Mouse (Mus musculus) embryonic facial prominence, embryonic 13.5 days (tissue): ENCODE measurements around the gene Gm6096. TPM values are rescaled to one million over a fixed set of nuclear protein-coding genes. Genes with fewer than 3 reads are reported as not detected.
"Not testable (repeated sequence)": the region's sequence is repeated elsewhere in the genome, so short reads cannot be mapped to it uniquely, and the experiment has no call there.

Experiments used
- ATAC-seq: fragments of 200-750 bp; cut with Nextera tagmentation; 2 replicates; pipeline ENCODE4 v1.8.0; 2017; ENCODE audit warnings: low read depth; ENCODE audit not compliant: insufficient number of reproducible peaks, insufficient read depth, low FRiP score, low TSS enrichment
- H3K27ac ChIP-seq: fragments of 300-500 bp; sonication (generic); 2 replicates; pipeline ENCODE4 v1.5.1; 2015; ENCODE audit warnings: moderate library complexity, mild to moderate bottlenecking, inconsistent platforms
- H3K27me3 ChIP-seq: fragments of 300-500 bp; sonication (generic); 2 replicates; pipeline ENCODE4 v1.6.1; 2015; ENCODE audit warnings: mild to moderate bottlenecking, inconsistent platforms
- H3K36me3 ChIP-seq: fragments of 300-500 bp; sonication (generic); 2 replicates; pipeline ENCODE4 v1.6.1; 2015; ENCODE audit warnings: mild to moderate bottlenecking, inconsistent platforms
- H3K4me1 ChIP-seq: fragments of 300-500 bp; sonication (generic); 2 replicates; pipeline ENCODE4 v1.6.1; 2015; ENCODE audit warnings: inconsistent platforms
- H3K4me2 ChIP-seq: fragments of 300-500 bp; sonication (generic); 2 replicates; pipeline ENCODE4 v1.6.1; 2015; ENCODE audit warnings: moderate library complexity, mild to moderate bottlenecking, inconsistent platforms
- H3K4me3 ChIP-seq: fragments of 300-500 bp; sonication (generic); 2 replicates; pipeline ENCODE4 v1.5.1; 2015; ENCODE audit warnings: mild to moderate bottlenecking, inconsistent platforms
- H3K9ac ChIP-seq: fragments of 300-500 bp; sonication (generic); 2 replicates; pipeline ENCODE4 v1.6.1; 2015; ENCODE audit warnings: mild to moderate bottlenecking, inconsistent platforms
- H3K9me3 ChIP-seq: fragments of 300-500 bp; sonication (generic); 2 replicates; pipeline ENCODE4 v1.6.1; 2016; ENCODE audit warnings: inconsistent platforms
- WGBS: fragments of 180-500 bp; shearing (Covaris S2); methylation state at CpG from one replicate; pipeline ENCODE4 v1.1.7; 2015; ENCODE audit warnings: mixed read lengths; 5-methylcytosine and 5-hydroxymethylcytosine counted together
- polyA plus RNA-seq: library from polyadenylated mRNA; unstranded; fragments of >200 nt; fragmentation: Nextera tagmentation; extraction: Ambion mirVana; gene quantifications from 2 replicates; pipeline ENCODE4 v1.2.1, GENCODE M21; 2015

Gene Gm6096
- not detected in 2 replicates for polyA plus RNA-seq

DNA sequence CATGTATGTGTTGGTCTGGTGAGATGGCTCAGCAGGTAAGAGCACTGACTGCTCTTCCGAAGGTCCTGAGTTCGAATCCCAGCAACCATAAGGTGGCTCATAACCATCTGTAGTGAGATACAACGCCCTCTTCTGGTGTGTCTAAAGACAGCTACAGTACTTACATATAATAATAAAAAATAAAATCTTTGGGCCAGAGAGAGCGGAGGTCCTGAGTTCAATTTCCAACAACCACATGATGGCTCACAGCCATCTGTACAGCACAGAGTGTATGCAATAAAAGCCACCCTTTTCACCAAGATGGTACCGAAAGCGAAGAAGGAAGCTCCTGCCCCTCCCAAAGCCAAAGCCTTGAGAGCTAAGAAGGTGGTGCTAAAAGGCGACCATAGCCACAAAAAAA is at the start of gene Gm6096:
TSS of gene Gm6096 (plus strand) at position 301 of the 400 bp plus-strand sequence.
- no peak within 1 kb of the TSS for H3K4me3 ChIP-seq
- no peak within 1 kb of the TSS for H3K4me2 ChIP-seq
- H3K9me3 ChIP-seq, result no peaks in the 10 kb centered on the region
- peaks cover 42% of the 10 kb centered on the region for H3K36me3 ChIP-seq
- no peak within 1 kb of the TSS for H3K27ac ChIP-seq
- no peaks in the 10 kb centered on the region for H3K27me3 ChIP-seq
- WGBS, result 94% methylated on average over 7 of the region's 7 CpGs
- ATAC-seq, result no peak
- no peak within 1 kb of the TSS for H3K9ac ChIP-seq
- H3K4me1 ChIP-seq, result 0 out of 2 replicates have a peak, but pooled peaks cover 4% of the 10 kb centered on the region

DNA sequence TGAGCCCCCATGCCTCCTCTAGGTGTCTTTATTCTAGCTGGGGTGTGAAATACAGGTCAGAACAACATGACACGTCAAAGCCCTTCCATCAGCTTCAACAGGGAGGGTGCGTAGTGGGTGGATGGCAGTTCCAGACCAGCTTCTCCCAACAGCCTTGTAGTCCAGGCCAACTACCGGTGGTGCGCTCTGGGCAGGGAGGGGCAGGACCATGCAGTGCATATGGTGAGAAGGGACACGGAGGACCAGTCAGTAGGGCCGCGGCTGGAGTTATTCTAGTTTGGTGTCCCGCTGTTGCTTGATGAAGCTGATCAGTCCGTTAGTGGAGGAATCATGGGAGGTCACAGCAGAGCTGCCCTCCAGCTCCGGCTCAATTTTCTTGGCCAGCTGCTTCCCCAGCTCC is 48.7 kb upstream of the Gm6096 start:
- 93% methylated on average over 10 of the region's 10 CpGs for WGBS

GRCm38 (mm10) chr7:34206331-34206730 is 44.5 kb upstream of the Gm6096 start:
- no peak overlapping the region for H3K4me3 ChIP-seq
- H3K9ac ChIP-seq, result no peak overlapping the region
- H3K9me3 ChIP-seq, result no peaks in the 10 kb centered on the region
- peaks cover 100% of the 10 kb centered on the region for H3K36me3 ChIP-seq
- no peak overlapping the region for H3K27ac ChIP-seq
- H3K4me2 ChIP-seq, result no peak overlapping the region
- H3K27me3 ChIP-seq, result no peaks in the 10 kb centered on the region
- no peaks in the 10 kb centered on the region for H3K4me1 ChIP-seq
- whole genome bisulfite sequencing, result 91% methylated on average over 6 of the region's 6 CpGs
- ATAC-seq, result no peak

More for the DNA sequence above, 48.7 kb upstream of the Gm6096 start:
- not testable (repeated sequence) for H3K27me3 ChIP-seq, H3K27ac ChIP-seq, H3K9me3 ChIP-seq, H3K4me3 ChIP-seq, H3K4me1 ChIP-seq, H3K9ac ChIP-seq, H3K4me2 ChIP-seq, ATAC-seq
- peaks cover 69% of the 10 kb centered on the region for H3K36me3 ChIP-seq

- WGBS, result 88% methylated on average over 9 of the region's 9 CpGs
- no peak overlapping the region for H3K9ac ChIP-seq
- ATAC-seq, result no peak
- no peaks in the 10 kb centered on the region for H3K27me3 ChIP-seq
- no peak overlapping the region for H3K4me3 ChIP-seq
- no peaks in the 10 kb centered on the region for H3K9me3 ChIP-seq
- peaks cover 100% of the 10 kb centered on the region for H3K36me3 ChIP-seq
- no peak overlapping the region for H3K27ac ChIP-seq
- H3K4me2 ChIP-seq, result no peak overlapping the region
- no peaks in the 10 kb centered on the region for H3K4me1 ChIP-seq
These were observed 42.7 kb upstream of the Gm6096 start for GRCm38 (mm10) chr7:34208027-34208745.

DNA sequence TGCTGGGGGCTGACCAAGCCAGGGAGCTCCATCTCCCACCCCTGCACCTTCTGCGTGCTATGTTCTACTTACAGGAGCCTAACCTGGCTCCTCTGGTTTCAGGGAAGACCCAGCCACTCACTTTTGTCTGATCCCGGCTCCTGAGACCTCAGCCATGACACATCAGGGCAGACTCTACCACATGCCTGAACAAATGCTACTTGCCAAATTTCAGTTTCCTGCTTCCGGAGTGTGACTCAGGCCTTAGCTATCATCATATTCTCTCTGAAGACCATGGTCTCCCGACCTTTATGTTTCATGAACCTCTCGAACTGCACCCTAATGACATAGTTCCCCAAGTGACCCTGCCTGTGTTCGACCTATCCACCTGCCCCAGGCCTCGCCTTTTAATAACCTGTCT is 37.6 kb upstream of the Gm6096 start:
- Histone ChIP-seq H3K9ac (no peak overlapping the region), H3K36me3 (peaks cover 99% of the 10 kb centered on the region), H3K9me3 (no peaks in the 10 kb centered on the region), H3K27ac (no peak overlapping the region), H3K27me3 (no peaks in the 10 kb centered on the region), H3K4me1 (no peaks in the 10 kb centered on the region), H3K4me3 (no peak overlapping the region), H3K4me2 (no peak overlapping the region)
- 92% methylated on average over 7 of the region's 7 CpGs for WGBS
- no peak for ATAC-seq

DNA sequence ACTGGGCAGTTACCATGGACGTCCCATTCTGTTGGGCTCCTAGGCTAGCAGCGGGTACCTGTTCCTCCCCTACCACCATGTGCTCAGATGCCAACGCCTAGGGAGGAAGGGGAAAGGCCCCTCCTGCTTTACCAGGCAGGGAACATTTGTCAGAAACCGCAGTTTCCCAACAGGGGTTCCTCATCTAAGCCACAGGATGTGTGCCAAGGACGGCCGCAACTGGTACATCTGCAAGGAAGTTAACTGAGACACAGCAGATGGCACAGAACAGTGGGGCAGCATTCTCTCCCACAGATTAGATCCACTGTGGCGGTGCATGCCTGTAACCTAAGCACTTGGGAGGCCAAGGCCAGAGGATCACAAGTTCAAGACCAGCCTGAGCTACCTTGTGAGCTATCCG is 36.2 kb upstream of the Gm6096 start:
- H3K9me3 ChIP-seq, result no peaks in the 10 kb centered on the region
- 91% methylated on average over 8 of the region's 8 CpGs for WGBS

DNA sequence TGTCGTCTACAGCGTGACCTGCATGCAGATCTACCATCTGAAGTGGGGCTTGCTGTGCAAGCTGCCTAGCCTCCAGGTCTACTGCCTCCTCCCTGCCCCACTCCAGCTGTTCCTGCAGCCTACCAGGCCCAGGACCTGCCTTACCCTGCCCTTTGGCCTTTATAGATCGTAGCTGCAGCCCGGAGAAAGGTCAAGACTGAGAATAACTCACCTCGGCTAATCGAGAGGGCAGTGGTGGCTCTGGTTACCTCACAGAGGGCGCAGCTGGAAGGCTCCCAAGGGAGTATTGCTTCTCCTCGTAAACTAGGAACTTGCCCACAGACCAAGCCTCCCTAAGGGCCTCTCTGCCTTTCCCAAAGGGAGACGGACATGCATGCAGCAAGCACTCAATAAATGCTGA is 35.4 kb upstream of the Gm6096 start:
- Histone ChIP-seq H3K4me3 (no peak overlapping the region), H3K4me2 (no peak overlapping the region), H3K9me3 (no peaks in the 10 kb centered on the region), H3K36me3 (peaks cover 99% of the 10 kb centered on the region), H3K9ac (no peak overlapping the region), H3K27me3 (no peaks in the 10 kb centered on the region), H3K27ac (no peak overlapping the region), H3K4me1 (no peaks in the 10 kb centered on the region)
- no peak for ATAC-seq
- WGBS, result 79% methylated on average over 9 of the region's 9 CpGs

More for the DNA sequence above, 36.2 kb upstream of the Gm6096 start:
- H3K36me3 ChIP-seq, result peaks cover 99% of the 10 kb centered on the region
- no peak overlapping the region for H3K4me3 ChIP-seq
- no peak overlapping the region for H3K9ac ChIP-seq
- ATAC-seq, result no peak
- no peaks in the 10 kb centered on the region for H3K4me1 ChIP-seq
- no peaks in the 10 kb centered on the region for H3K27me3 ChIP-seq
- H3K4me2 ChIP-seq, result no peak overlapping the region
- no peak overlapping the region for H3K27ac ChIP-seq

DNA sequence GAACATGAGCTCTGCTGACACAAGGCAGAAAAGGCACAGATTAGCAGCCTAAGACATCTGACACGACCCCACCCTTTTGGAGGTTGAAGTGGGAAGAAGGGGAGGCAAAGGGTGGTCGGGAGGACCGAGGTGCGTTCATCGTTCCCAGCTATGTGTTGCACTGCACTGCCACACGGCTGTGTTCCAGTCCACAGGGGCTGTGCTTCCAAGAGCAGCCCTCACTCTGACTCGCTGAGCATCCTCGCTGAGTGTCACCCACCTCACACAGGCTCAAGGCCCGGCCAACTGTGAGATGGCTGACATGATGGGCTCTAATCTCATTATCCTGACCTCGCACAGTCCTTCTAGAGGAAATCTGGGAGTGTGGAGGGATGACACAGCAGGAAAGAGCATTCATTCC is 34.4 kb upstream of the Gm6096 start:
- Histone ChIP-seq H3K9me3 (no peaks in the 10 kb centered on the region), H3K36me3 (peaks cover 99% of the 10 kb centered on the region), H3K4me2 (no peak overlapping the region), H3K9ac (no peak overlapping the region), H3K4me3 (no peak overlapping the region), H3K27ac (no peak overlapping the region), H3K27me3 (no peaks in the 10 kb centered on the region), H3K4me1 (no peaks in the 10 kb centered on the region)
- no peak for ATAC-seq
- WGBS, result 93% methylated on average over 10 of the region's 10 CpGs

GRCm38 (mm10) chr7:34218496-34218895 is 32.3 kb upstream of the Gm6096 start:
- H3K9ac ChIP-seq, result no peak overlapping the region
- no peak overlapping the region for H3K4me2 ChIP-seq
- no peak overlapping the region for H3K4me3 ChIP-seq
- no peaks in the 10 kb centered on the region for H3K9me3 ChIP-seq
- no peaks in the 10 kb centered on the region for H3K27me3 ChIP-seq
- no peak overlapping the region for H3K27ac ChIP-seq
- no peaks in the 10 kb centered on the region for H3K4me1 ChIP-seq
- 69% methylated on average over 1 of the region's 1 CpGs for WGBS
- peaks cover 99% of the 10 kb centered on the region for H3K36me3 ChIP-seq
- ATAC-seq, result no peak

DNA sequence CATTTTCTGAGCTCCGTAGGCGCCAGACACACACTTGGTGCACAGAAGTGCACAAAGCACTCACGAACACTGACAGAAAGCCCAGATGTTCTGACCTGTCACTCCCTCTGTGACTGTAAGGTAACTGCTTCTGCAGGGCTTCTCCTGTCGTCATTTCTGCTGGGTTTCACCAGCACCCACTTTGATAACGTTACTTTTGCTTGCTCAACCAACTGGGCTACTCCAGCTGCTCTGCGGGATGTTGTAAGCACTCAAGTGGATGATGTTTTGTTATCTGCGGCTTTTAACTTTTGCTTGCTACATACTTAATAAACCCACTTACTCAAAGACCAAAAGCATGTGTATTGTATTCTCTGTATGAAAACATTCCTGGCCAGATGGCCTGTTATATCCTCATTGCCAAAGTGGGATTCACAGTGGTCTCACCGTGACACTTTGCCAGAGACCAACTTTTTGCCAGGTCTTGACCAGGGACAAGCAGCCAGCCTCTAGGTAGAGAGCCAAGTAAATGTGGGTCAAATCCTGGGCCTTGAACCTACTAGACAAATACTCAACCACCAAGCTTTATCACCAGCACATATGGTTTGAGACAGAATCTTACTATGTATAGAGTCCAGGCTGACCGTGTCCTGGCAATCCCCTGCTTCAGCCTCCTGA is 29.1 kb upstream of the Gm6096 start:
- Histone ChIP-seq H3K4me3 (no peak overlapping the region), H3K36me3 (peaks cover 95% of the 10 kb centered on the region), H3K9me3 (no peaks in the 10 kb centered on the region), H3K27ac (no peak overlapping the region), H3K4me2 (no peak overlapping the region), H3K9ac (no peak overlapping the region), H3K4me1 (0 out of 2 replicates have a peak, but pooled peaks cover 4% of the 10 kb centered on the region), H3K27me3 (no peaks in the 10 kb centered on the region)
- no peak for ATAC-seq
- WGBS, result 87% methylated on average over 9 of the region's 9 CpGs

- WGBS, result 90% methylated on average over 10 of the region's 10 CpGs
- Histone ChIP-seq H3K4me1 (0 out of 2 replicates have a peak, but pooled peaks cover 9% of the 10 kb centered on the region), H3K36me3 (peaks cover 95% of the 10 kb centered on the region), H3K27ac (no peak overlapping the region), H3K27me3 (no peaks in the 10 kb centered on the region), H3K9ac (no peak overlapping the region), H3K4me3 (no peak overlapping the region), H3K9me3 (no peaks in the 10 kb centered on the region), H3K4me2 (no peak overlapping the region)
- ATAC-seq, result no peak
These were observed 28.5 kb upstream of the Gm6096 start for GRCm38 (mm10) chr7:34222340-34222739.

DNA sequence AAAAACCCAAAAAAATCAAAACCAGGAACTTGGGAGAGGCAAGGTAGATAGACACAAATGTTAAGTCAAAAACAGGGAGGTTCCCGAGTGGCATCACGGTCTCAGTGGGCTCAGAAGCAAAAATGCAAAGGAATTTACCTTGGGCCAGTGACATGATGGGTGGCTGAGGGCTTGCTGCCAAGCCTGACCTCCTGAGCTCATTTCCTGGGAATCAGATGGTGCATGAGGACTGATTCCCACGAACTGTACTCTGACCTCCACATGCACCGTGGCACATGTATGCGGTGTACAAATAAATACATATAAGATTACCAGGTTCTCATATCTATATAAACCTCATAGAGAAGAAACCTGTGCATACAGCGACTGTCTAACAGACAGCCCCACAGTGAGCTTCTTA is 26.5 kb upstream of the Gm6096 start:
- peaks cover 28% of the 10 kb centered on the region for H3K4me1 ChIP-seq
- ATAC-seq, result no peak
- no peaks in the 10 kb centered on the region for H3K27me3 ChIP-seq
- no peak overlapping the region for H3K4me3 ChIP-seq
- no peak overlapping the region for H3K4me2 ChIP-seq
- peaks cover 78% of the 10 kb centered on the region for H3K36me3 ChIP-seq
- H3K9me3 ChIP-seq, result no peaks in the 10 kb centered on the region
- no peak overlapping the region for H3K9ac ChIP-seq
- H3K27ac ChIP-seq, result no peak overlapping the region
- 94% methylated on average over 6 of the region's 6 CpGs for WGBS
